Mouse (Mus musculus) bone marrow, adult 2 months (tissue): ENCODE data around the gene Slc35c2. TPM values are rescaled to one million over a fixed set of nuclear protein-coding genes. Genes with fewer than 3 reads are reported as not detected.

Experiments
- H3K27ac ChIP-seq: fragments of 200-500 bp; 2 replicates; pipeline ENCODE4 v1.5.1; 2012; ENCODE audit warnings: low read depth, mild to moderate bottlenecking, control low read depth, inconsistent platforms, low read length; ENCODE audit not compliant: control insufficient read depth, poor library complexity, insufficient read depth
- H3K4me1 ChIP-seq: fragments of 200-500 bp; 2 replicates; pipeline ENCODE4 v1.6.1; 2011; ENCODE audit warnings: low read length; ENCODE audit not compliant: control insufficient read depth, insufficient read depth
- H3K4me3 ChIP-seq: fragments of 200-500 bp; replicated peaks from 2 replicates; pipeline ENCODE3; 2011; ENCODE audit warnings: mild to moderate bottlenecking, low read depth, low read length, control low read depth; ENCODE audit not compliant: control insufficient read depth
- CTCF ChIP-seq: fragments of 200-500 bp; IDR thresholded peaks from 2 replicates; pipeline ENCODE4 v1.5.1; 2011; ENCODE audit warnings: low read length, control low read depth; ENCODE audit not compliant: control insufficient read depth, insufficient read depth
- POLR2A ChIP-seq: fragments of 200-500 bp; IDR thresholded peaks from 2 replicates; pipeline ENCODE4 v1.6.1; 2011; ENCODE audit warnings: low read depth, mild to moderate bottlenecking, control low read depth, low read length, borderline replicate concordance; ENCODE audit not compliant: control insufficient read depth
- WGBS: fragments of 180-500 bp; shearing (Covaris S2); methylation state at CpG from one replicate; pipeline ENCODE4 v1.1.7; 2018; 5-methylcytosine and 5-hydroxymethylcytosine counted together
- polyA plus RNA-seq: library from polyadenylated mRNA; stranded (reverse); fragments of >200 nt; gene quantifications from 2 replicates; pipeline ENCODE4 v1.2.4, GENCODE M21; 2011; ENCODE audit warnings: low replicate concordance; ENCODE audit not compliant: missing spikeins, insufficient read depth, insufficient read length

Slc35c2 gene
- polyA plus RNA-seq, 1 experiment: 79.2 TPM

GRCm38 (mm10) chr2:165317621-165318263 is 30.1 kb upstream of the Slc35c2 start:
- H3K27ac ChIP-seq: peak overlapping the region; percentile 50
- TF ChIP-seq CTCF (no peak), POLR2A (no peak)
- H3K4me3 ChIP-seq: no peak overlapping the region
- WGBS: 33% methylated on average over 16 of the region's 16 CpGs
- H3K4me1 ChIP-seq: peaks cover 18% of the 10 kb centered on the region

GRCm38 (mm10) chr2:165316837-165317473 is 29.3 kb upstream of the Slc35c2 start:
- Histone ChIP-seq H3K27ac (no peak overlapping the region; the same call in 1 of the 2 replicates), H3K4me1 (peaks cover 16% of the 10 kb centered on the region), H3K4me3 (no peak overlapping the region)
- 49% methylated on average over 9 of the region's 9 CpGs for WGBS
- TF ChIP-seq POLR2A (no peak), CTCF (no peak)

DNA sequence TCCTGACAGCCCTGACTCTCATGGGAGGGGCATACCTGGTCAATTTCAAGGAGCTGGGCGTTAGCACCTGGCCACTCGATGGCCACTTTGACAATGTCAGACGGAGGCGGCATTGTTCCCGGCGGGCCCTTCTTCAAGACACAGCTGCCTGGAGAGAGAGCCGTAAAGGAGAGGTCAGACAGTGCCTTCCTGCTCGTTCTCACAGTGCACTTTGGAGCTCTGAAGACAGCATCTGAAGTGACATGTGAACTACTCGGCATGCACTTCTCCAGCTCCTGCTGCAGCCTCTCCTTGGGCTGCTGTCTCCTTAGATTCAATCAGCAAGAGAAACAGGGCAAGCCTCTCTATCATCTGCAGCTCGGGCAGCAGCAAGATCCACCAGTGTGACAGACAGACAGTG is 28.5 kb upstream of the Slc35c2 start:
- H3K4me1 ChIP-seq: peaks cover 14% of the 10 kb centered on the region
- TF ChIP-seq CTCF (no peak), POLR2A (no peak)
- H3K27ac ChIP-seq: no peak overlapping the region; the same call in 1 of the 2 replicates

DNA sequence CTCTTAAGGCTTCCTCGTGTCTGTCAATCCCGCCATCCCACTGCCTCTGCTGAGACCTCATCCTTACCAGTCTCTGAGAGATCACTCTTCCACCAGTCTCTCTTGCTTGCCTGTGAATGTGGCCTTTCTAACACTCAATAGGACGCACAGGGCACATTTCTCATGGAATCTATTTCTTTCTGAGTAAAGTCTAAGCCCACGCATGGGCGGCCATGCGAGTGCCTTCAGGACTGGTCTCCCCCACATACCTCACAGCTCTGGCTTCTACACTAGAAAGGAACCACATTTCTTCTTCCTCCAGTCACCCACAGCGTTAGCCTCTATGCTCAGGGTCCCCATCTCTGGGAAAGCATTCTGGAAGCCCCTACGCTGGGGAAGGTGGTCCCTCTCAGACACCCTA is 26.5 kb upstream of the Slc35c2 start:
- Histone ChIP-seq H3K4me1 (peaks cover 12% of the 10 kb centered on the region), H3K4me3 (no peak overlapping the region), H3K27ac (no peak overlapping the region)
- WGBS: 82% methylated on average over 8 of the region's 8 CpGs
- TF ChIP-seq CTCF (no peak), POLR2A (no peak)

More for the DNA sequence above, 28.5 kb upstream of the Slc35c2 start:
- no peak overlapping the region for H3K4me3 ChIP-seq
- WGBS: 78% methylated on average over 10 of the region's 10 CpGs

DNA sequence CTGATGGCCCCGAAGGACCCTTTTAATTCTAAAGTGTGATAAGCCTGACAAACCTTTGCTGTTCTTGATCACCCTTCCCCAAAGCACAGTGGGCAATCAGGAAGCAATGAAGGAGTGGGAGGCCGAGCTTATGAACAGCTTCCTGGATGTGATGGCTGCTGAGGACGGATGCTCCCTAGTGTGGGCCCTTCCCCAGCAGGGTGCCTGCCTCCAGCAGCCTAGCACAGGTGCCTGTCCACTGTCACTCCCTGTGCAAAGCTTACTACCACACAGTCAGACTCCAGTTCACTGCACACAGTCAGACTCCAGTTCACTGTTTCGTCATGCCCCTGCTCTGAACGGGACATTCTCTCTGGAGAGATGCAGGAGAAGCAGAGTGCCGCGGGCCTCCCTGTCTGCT is 24.7 kb upstream of the Slc35c2 start:
- WGBS: 76% methylated on average over 7 of the region's 7 CpGs

DNA sequence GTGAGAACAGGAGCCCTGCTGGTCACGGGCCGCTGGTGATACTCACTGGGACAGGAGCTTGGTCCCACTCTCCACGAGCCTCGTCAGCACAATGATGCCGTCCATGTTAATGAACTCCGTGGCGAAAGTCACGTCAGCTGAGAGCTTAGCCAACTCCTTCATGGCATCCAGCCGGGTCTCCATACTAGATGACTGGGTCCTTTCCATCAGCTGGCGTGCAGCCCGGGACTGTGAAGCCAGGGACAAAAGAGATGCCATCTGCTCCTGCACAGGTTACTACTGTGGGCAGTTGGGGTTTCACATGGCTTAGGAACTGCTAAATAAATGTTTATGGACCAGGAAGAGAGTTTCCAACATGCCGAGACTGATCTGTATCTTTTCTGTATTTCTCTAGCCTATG is 23.9 kb upstream of the Slc35c2 start:
- Histone ChIP-seq H3K27ac (no peak overlapping the region), H3K4me1 (no peaks in the 10 kb centered on the region), H3K4me3 (no peak overlapping the region)
- TF ChIP-seq CTCF (no peak), POLR2A (no peak)
- 89% methylated on average over 12 of the region's 12 CpGs for WGBS

More for the DNA sequence above, 24.7 kb upstream of the Slc35c2 start:
- TF ChIP-seq CTCF (no peak), POLR2A (no peak)
- H3K4me3 ChIP-seq: no peak overlapping the region
- H3K4me1 ChIP-seq: peaks cover 3% of the 10 kb centered on the region; the same call in 1 of the 2 replicates
- no peak overlapping the region for H3K27ac ChIP-seq

DNA sequence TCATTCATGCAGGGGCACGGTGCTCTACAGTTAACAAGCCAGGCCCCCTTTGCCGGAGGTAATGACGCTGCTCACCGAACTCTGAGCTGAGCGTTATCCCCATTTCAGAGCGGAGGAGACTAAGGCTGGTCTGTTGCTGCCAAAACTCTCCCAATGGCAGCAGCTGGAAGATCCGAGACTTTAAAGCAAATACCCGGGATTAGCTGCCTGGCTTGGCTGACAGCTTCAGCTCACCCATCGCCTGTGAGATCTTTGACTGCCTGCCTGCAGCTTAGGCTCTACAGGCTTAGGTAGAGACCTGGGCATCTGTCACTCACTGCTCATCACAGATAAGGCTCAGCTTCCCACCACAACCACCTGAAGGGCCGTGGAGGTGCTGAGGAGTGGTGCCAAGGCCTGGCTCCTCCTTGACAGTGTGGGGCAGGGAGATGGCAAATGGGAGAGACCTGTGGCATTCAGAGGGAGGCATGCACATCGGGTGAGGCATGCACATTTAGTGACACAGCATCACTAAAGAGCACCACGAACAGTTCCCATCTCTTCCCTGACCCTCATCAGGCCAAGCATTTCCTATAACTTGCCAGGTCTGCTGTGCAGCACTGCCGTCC is 23.3 kb upstream of the Slc35c2 start:
- H3K27ac ChIP-seq: no peak overlapping the region
- no peaks in the 10 kb centered on the region for H3K4me1 ChIP-seq
- no peak overlapping the region for H3K4me3 ChIP-seq
- no peak for TF ChIP-seq CTCF
- TF ChIP-seq POLR2A: no peak
- 87% methylated on average over 13 of the region's 13 CpGs for WGBS

DNA sequence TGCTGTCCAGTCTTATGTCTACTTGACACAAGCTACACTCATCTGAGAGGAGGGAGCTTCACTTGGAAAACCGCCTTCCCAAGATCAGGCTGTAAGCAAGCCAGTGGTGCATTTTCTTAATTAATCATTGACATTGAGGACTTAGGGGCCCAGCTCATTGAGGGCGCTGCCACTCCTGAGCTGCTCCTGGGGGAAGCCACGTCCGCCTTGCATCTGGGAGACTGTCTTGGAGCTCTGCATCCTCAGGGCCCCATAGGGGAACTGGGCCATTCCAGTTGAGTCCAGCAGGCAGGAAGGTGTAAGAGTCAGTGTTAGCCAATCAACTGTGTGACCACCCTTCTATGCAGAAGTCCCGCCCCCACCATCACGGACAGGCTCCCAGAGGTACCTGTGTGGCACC is 20.1 kb upstream of the Slc35c2 start:
- TF ChIP-seq CTCF (no peak), POLR2A (no peak)
- Histone ChIP-seq H3K27ac (no peak overlapping the region), H3K4me3 (no peak overlapping the region), H3K4me1 (no peaks in the 10 kb centered on the region)
- 86% methylated on average over 6 of the region's 6 CpGs for WGBS

- H3K27ac ChIP-seq: no peak overlapping the region
- TF ChIP-seq POLR2A: no peak
- 87% methylated on average over 8 of the region's 8 CpGs for WGBS
- no peaks in the 10 kb centered on the region for H3K4me1 ChIP-seq
- no peak overlapping the region for H3K4me3 ChIP-seq
Observed at GRCm38 (mm10) chr2:165305438-165305837, 17.8 kb upstream of the Slc35c2 start.
